Comparison of ENCODE assay signal across 11 mouse cellular contexts in the genomic region with DNA sequence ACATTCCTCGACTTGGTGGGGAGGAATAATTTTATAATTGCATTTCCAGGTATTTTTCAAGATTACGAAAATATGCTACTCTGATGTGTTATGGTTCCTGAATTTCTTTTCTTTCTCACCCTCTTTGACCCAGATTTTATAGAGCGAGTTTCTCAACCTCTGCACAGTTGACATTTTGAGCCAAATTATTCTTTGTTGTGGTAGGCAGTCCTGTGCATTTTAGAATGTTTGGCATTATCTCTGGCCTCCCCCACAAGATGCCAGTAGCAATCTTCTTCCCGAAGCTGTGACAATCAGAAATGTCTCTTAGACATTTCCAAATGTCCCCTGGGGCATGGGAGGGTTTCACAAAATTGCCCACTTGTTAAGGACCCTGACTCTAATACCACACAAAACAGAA. TPM values are rescaled to one million over a fixed set of nuclear protein-coding genes. Genes with fewer than 3 reads are reported as not detected.
A peak's percentile ranks its signal among the peaks of the same experiment; 100 is the strongest.
DNase-seq lines count a peak whose midpoint lies in the region; ATAC-seq and TF ChIP-seq lines count a peak whose summit lies in the region.
"Had no signal": no experiment of that assay in that cellular context is flagged by ENCODE, and none has a peak within 500 bp of the region (broad histone marks: within the 10 kb centered on the region; RNA-seq: fewer than 3 reads in every experiment).

No protein-coding gene starts in this region.

- no peak for DNase-seq in kidney, postnatal 0 days (ENCODE audit: low spot score)
- DNase-seq in kidney, adult 8-10 months: no peak
- no peak for DNase-seq in forebrain, embryonic 11.5 days (ENCODE audit: low spot score)
- DNase-seq in spleen, postnatal 36 days (ENCODE audit: low spot score in 2 of 2): no peak
- DNase-seq in frontal cortex, adult 2 months (ENCODE audit: extremely low spot score in 1 of 2, low spot score in 1 of 2): no peak
- DNase-seq in T-cell, adult 2 months (ENCODE audit: low spot score): no peak
- DNase-seq: kidney, adult 18-20 months; lung, postnatal 10 days; thymus, postnatal 14 days had no signal

- peak overlapping the region; percentile 11; the same call in 1 of the 2 replicates for H3K4me3 ChIP-seq in kidney, postnatal 0 days (replicated peaks; ENCODE audit: low read depth, low read length)
- no peak overlapping the region for H3K4me3 ChIP-seq in forebrain, embryonic 11.5 days (ENCODE audit: low read depth, low read length)
- H3K4me3 ChIP-seq in limb, embryonic 13.5 days: peak overlapping the region; percentile 7; the same call in 1 of the 2 replicates
- no peak overlapping the region for H3K4me3 ChIP-seq in neural tube, embryonic 12.5 days

- peak overlapping the region; percentile 31 for H3K4me2 ChIP-seq in kidney, postnatal 0 days (ENCODE audit: low read length)
- peak overlapping the region; percentile 31 for H3K4me2 ChIP-seq in forebrain, embryonic 11.5 days (ENCODE audit: low read depth, low read length, severe bottlenecking)
- H3K4me2 ChIP-seq in limb, embryonic 13.5 days (replicated peaks): peak overlapping the region; percentile 43
- peak overlapping the region; percentile 45 for H3K4me2 ChIP-seq in neural tube, embryonic 12.5 days (replicated peaks)

- H3K27ac ChIP-seq in kidney, postnatal 0 days: no peak overlapping the region
- H3K27ac ChIP-seq in forebrain, embryonic 11.5 days (ENCODE audit: low read depth, low read length): no peak overlapping the region
- no peak overlapping the region for H3K27ac ChIP-seq in limb, embryonic 13.5 days
- H3K27ac ChIP-seq in neural tube, embryonic 12.5 days: no peak overlapping the region

- peaks cover 5% of the 10 kb centered on the region; the same call in 1 of the 2 replicates for H3K4me1 ChIP-seq in kidney, postnatal 0 days (replicated peaks; ENCODE audit: insufficient read depth, low read length)
- H3K4me1 ChIP-seq in forebrain, embryonic 11.5 days (replicated peaks; ENCODE audit: control insufficient read depth, insufficient read depth, low read length): peaks cover 10% of the 10 kb centered on the region
- H3K4me1 ChIP-seq in limb, embryonic 13.5 days: peaks cover 49% of the 10 kb centered on the region
- peaks cover 43% of the 10 kb centered on the region for H3K4me1 ChIP-seq in neural tube, embryonic 12.5 days

- H3K9ac ChIP-seq in kidney, postnatal 0 days (ENCODE audit: low read depth, low read length): peak overlapping the region; percentile 18; the same call in 1 of the 2 replicates
- no peak overlapping the region for H3K9ac ChIP-seq in forebrain, embryonic 11.5 days (ENCODE audit: low read length)
- H3K9ac ChIP-seq in limb, embryonic 13.5 days: no peak overlapping the region; the same call in 1 of the 2 replicates
- H3K9ac ChIP-seq in neural tube, embryonic 12.5 days: no peak overlapping the region

- no peak for TF ChIP-seq CTCF in kidney, postnatal 0 days (IDR thresholded peaks at IDR 0.05; ENCODE audit: low read depth)

- WGBS in kidney, postnatal 0 days: 77% methylated on average over 4 of the region's 4 CpGs
- 77% methylated on average over 4 of the region's 4 CpGs for WGBS in forebrain, embryonic 11.5 days
- whole genome bisulfite sequencing in limb, embryonic 13.5 days: 74% methylated on average over 4 of the region's 4 CpGs
- WGBS in neural tube, embryonic 12.5 days: 72% methylated on average over 4 of the region's 4 CpGs

- no peaks in the 10 kb centered on the region for H3K27me3 ChIP-seq in kidney, postnatal 0 days (ENCODE audit: insufficient read depth, low read length)
- H3K27me3 ChIP-seq in forebrain, embryonic 11.5 days (ENCODE audit: control insufficient read depth, insufficient read depth, low read length): no peaks in the 10 kb centered on the region
- no peaks in the 10 kb centered on the region for H3K27me3 ChIP-seq in limb, embryonic 13.5 days
- no peaks in the 10 kb centered on the region for H3K27me3 ChIP-seq in neural tube, embryonic 12.5 days (replicated peaks)

- ATAC-seq in kidney, postnatal 0 days (replicated peaks; ENCODE audit: low FRiP score, low read depth): no peak
- ATAC-seq in forebrain, embryonic 11.5 days (replicated peaks; ENCODE audit: low FRiP score): no peak
- no peak for ATAC-seq in limb, embryonic 13.5 days (ENCODE audit: low FRiP score, low read depth)
- ATAC-seq in neural tube, embryonic 12.5 days (ENCODE audit: low FRiP score, low read depth): no peak

- 0 out of 2 replicates have a peak, but pooled peaks cover 3% of the 10 kb centered on the region for H3K36me3 ChIP-seq in kidney, postnatal 0 days (ENCODE audit: insufficient read depth, low read length)
- H3K36me3 ChIP-seq in forebrain, embryonic 11.5 days (ENCODE audit: control insufficient read depth, insufficient read depth, low read length): no peaks in the 10 kb centered on the region
- H3K36me3 ChIP-seq in limb, embryonic 13.5 days: peaks cover 15% of the 10 kb centered on the region; the same call in 1 of the 2 replicates
- H3K36me3 ChIP-seq in neural tube, embryonic 12.5 days: no peaks in the 10 kb centered on the region

- H3K9me3 ChIP-seq in kidney, postnatal 0 days (replicated peaks; ENCODE audit: low read length): no peaks in the 10 kb centered on the region
- H3K9me3 ChIP-seq in forebrain, embryonic 11.5 days (ENCODE audit: control insufficient read depth, low read length): no peaks in the 10 kb centered on the region
- no peaks in the 10 kb centered on the region for H3K9me3 ChIP-seq in limb, embryonic 13.5 days
- no peaks in the 10 kb centered on the region for H3K9me3 ChIP-seq in neural tube, embryonic 12.5 days

RNA-seq across cellular contexts. Expression of gene Cdkn1b, which starts 3.5 kb away (rescaled TPM):
- 25.1 and 25.9 TPM in 2 replicates for polyA plus RNA-seq in kidney, postnatal 0 days (2015; fragmentation: Nextera tagmentation; extraction: Ambion mirVana)
- polyA plus RNA-seq in forebrain, embryonic 11.5 days (2014; fragmentation: Nextera tagmentation; extraction: Ambion mirVana): 26.2 and 27.3 TPM in 2 replicates
- polyA plus RNA-seq in limb, embryonic 13.5 days (2015; fragmentation: Nextera tagmentation; extraction: Ambion mirVana): 20.4 and 22.3 TPM in 2 replicates
- polyA plus RNA-seq in neural tube, embryonic 12.5 days (2016; fragmentation: Nextera tagmentation; extraction: Ambion mirVana): 21.0 and 24.8 TPM in 2 replicates
- polyA plus RNA-seq in frontal cortex, adult 2 months (2012; rRNA removed): 28.7 and 30.1 TPM in 2 replicates

RNA-seq across cellular contexts. Expression of gene Gpr19, which starts 25.3 kb away (rescaled TPM):
- 11.1 and 12.1 TPM in 2 replicates for polyA plus RNA-seq in kidney, postnatal 0 days (2015; fragmentation: Nextera tagmentation; extraction: Ambion mirVana)
- 31.2 and 33.8 TPM in 2 replicates for polyA plus RNA-seq in forebrain, embryonic 11.5 days (2014; fragmentation: Nextera tagmentation; extraction: Ambion mirVana)
- polyA plus RNA-seq in limb, embryonic 13.5 days (2015; fragmentation: Nextera tagmentation; extraction: Ambion mirVana): 7.3 and 8.2 TPM in 2 replicates
- polyA plus RNA-seq in neural tube, embryonic 12.5 days (2016; fragmentation: Nextera tagmentation; extraction: Ambion mirVana): 33.2 and 35.7 TPM in 2 replicates
- 27.8 and 28.2 TPM in 2 replicates for polyA plus RNA-seq in frontal cortex, adult 2 months (2012; rRNA removed)

RNA-seq across cellular contexts. Expression of gene Apold1, which starts 57.8 kb away (rescaled TPM):
- 4.4 and 4.5 TPM in 2 replicates for polyA plus RNA-seq in kidney, postnatal 0 days (2015; fragmentation: Nextera tagmentation; extraction: Ambion mirVana)
- 3.0 and 3.1 TPM in 2 replicates for polyA plus RNA-seq in forebrain, embryonic 11.5 days (2014; fragmentation: Nextera tagmentation; extraction: Ambion mirVana)
- polyA plus RNA-seq in limb, embryonic 13.5 days (2015; fragmentation: Nextera tagmentation; extraction: Ambion mirVana): 4.4 and 5.0 TPM in 2 replicates
- polyA plus RNA-seq in neural tube, embryonic 12.5 days (2016; fragmentation: Nextera tagmentation; extraction: Ambion mirVana): 4.7 and 4.9 TPM in 2 replicates
- 11.7 and 14.8 TPM in 2 replicates for polyA plus RNA-seq in frontal cortex, adult 2 months (2012; rRNA removed)

Comparison
In these comparisons a context has a peak if more than half of its experiments do, and no peak if none do; other contexts are left out.
1. H3K4me3 ChIP-seq: peak in kidney, postnatal 0 days (single experiment) and limb, embryonic 13.5 days (single experiment); none in forebrain, embryonic 11.5 days (single experiment) and neural tube, embryonic 12.5 days (single experiment).
2. Peak in every context shown above with its lines, with median percentiles within 50 percentile points of each other: H3K4me2 ChIP-seq.